Mouse (Mus musculus): Measurements from ENCODE around the gene Tnr. TPM values are rescaled to one million over a fixed set of nuclear protein-coding genes. Genes with fewer than 3 reads are reported as not detected.

Gene Tnr
- polyA plus RNA-seq, 1 experiment: not detected

- H3K27ac ChIP-seq (replicated peaks; ENCODE audit: low read depth, low read length): peak overlapping the region; percentile 68; the same call in 1 of the 2 replicates
- no peaks in the 10 kb centered on the region for H3K4me1 ChIP-seq (ENCODE audit: control insufficient read depth, insufficient read depth, insufficient read length, low read length)
- no peak overlapping the region for H3K4me3 ChIP-seq (ENCODE audit: insufficient read depth, low read depth, low read length)
These were observed 454.2 kb downstream of the Tnr start for GRCm38 (mm10) chr1:159977786-159978185.

GRCm38 (mm10) chr1:159979096-159979495 lies 455.5 kb downstream of the Tnr start:
- no peaks in the 10 kb centered on the region for H3K4me1 ChIP-seq (ENCODE audit: control insufficient read depth, insufficient read depth, insufficient read length, low read length)
- no peak overlapping the region for H3K4me3 ChIP-seq (ENCODE audit: insufficient read depth, low read depth, low read length)
- H3K27ac ChIP-seq (replicated peaks; ENCODE audit: low read depth, low read length): no peak overlapping the region

GRCm38 (mm10) chr1:159980355-159980754 lies 456.8 kb downstream of the Tnr start:
- no peak overlapping the region for H3K27ac ChIP-seq (replicated peaks; ENCODE audit: low read depth, low read length)
- no peaks in the 10 kb centered on the region for H3K4me1 ChIP-seq (ENCODE audit: control insufficient read depth, insufficient read depth, insufficient read length, low read length)
- H3K4me3 ChIP-seq (ENCODE audit: insufficient read depth, low read depth, low read length): no peak overlapping the region

Data from brown adipose tissue, adult 24 weeks (tissue).